Mouse (Mus musculus) megakaryocyte, adult 5-6 weeks (primary cell): ENCODE measurements at regions not wholly inside any gene's neighbourhood (a gene's known extent, or its start where the extent isn't known, plus 50 kb on each side); places are given as distances from the start of the nearest gene placed in this dataset.
"Not testable (repeated sequence)": the region's sequence is repeated elsewhere in the genome, so short reads cannot be mapped to it uniquely, and the experiment has no call there.

Experiments used
- ATAC-seq: 2 replicates; pipeline ENCODE4 v1.8.0; 2016; ENCODE audit warnings: mild to moderate bottlenecking, inconsistent platforms; ENCODE audit not compliant: poor library complexity, severe bottlenecking

GRCm38 (mm10) chr13:83743381-83743780 is 239.5 kb downstream of the Mef2c start:
- no peak for ATAC-seq

GRCm38 (mm10) chr13:83744110-83744752 is 240.4 kb downstream of the Mef2c start:
- no peak for ATAC-seq

- no peak for ATAC-seq
Measured at GRCm38 (mm10) chr13:83744981-83745555, 241.2 kb downstream of the Mef2c start.

GRCm38 (mm10) chr13:83745961-83746360 is 242.1 kb downstream of the Mef2c start:
- no peak for ATAC-seq

GRCm38 (mm10) chr13:83747671-83748070 is 243.8 kb downstream of the Mef2c start:
- ATAC-seq = no peak

- ATAC-seq = no peak
Measured at GRCm38 (mm10) chr13:83749376-83750150, 245.7 kb downstream of the Mef2c start.

GRCm38 (mm10) chr13:83750437-83750836 is 246.6 kb downstream of the Mef2c start:
- ATAC-seq = no peak

- no peak for ATAC-seq
Measured at GRCm38 (mm10) chr13:83760387-83761170, 256.7 kb downstream of the Mef2c start.

GRCm38 (mm10) chr13:83762484-83762883 is 258.6 kb downstream of the Mef2c start:
- ATAC-seq = no peak

GRCm38 (mm10) chr13:83763288-83763687 is 259.5 kb downstream of the Mef2c start:
- ATAC-seq = not testable (repeated sequence)

- no peak for ATAC-seq
Measured at GRCm38 (mm10) chr13:83785643-83786042, 281.8 kb downstream of the Mef2c start.

GRCm38 (mm10) chr13:83809535-83809934 is 305.7 kb downstream of the Mef2c start:
- ATAC-seq = no peak

GRCm38 (mm10) chr13:83820291-83820690 is 316.5 kb downstream of the Mef2c start:
- no peak for ATAC-seq

GRCm38 (mm10) chr13:83820721-83821120 is 316.9 kb downstream of the Mef2c start:
- ATAC-seq = no peak

- ATAC-seq = no peak
Measured at GRCm38 (mm10) chr13:83824926-83825325, 321.1 kb downstream of the Mef2c start.

GRCm38 (mm10) chr13:83826841-83827463 is 323.1 kb downstream of the Mef2c start:
- ATAC-seq = no peak

GRCm38 (mm10) chr13:83865932-83866685 is 356.0 kb upstream of the Tmem161b start:
- ATAC-seq = no peak

GRCm38 (mm10) chr13:83867211-83867610 is 354.9 kb upstream of the Tmem161b start:
- no peak for ATAC-seq

GRCm38 (mm10) chr13:83867831-83868473 is 354.1 kb upstream of the Tmem161b start:
- ATAC-seq = no peak

GRCm38 (mm10) chr13:83868922-83869321 is 353.2 kb upstream of the Tmem161b start:
- ATAC-seq = no peak
